Mouse (Mus musculus) stomach, embryonic 15.5 days (tissue): ENCODE data around the gene Pank4. TPM values are rescaled to one million over a fixed set of nuclear protein-coding genes. Genes with fewer than 3 reads are reported as not detected.

ENCODE experiments used
- ATAC-seq: fragments of 200-750 bp; cut with Nextera tagmentation; 2 replicates; pipeline ENCODE4 v1.8.0; 2017; ENCODE audit warnings: low read depth, moderate number of reproducible peaks, moderate TSS enrichment; ENCODE audit not compliant: insufficient read depth, low FRiP score
- H3K27ac ChIP-seq: fragments of 300-500 bp; sonication (generic); 2 replicates; pipeline ENCODE4 v1.5.1; 2015; ENCODE audit warnings: mild to moderate bottlenecking, inconsistent platforms
- H3K27me3 ChIP-seq: fragments of 300-500 bp; sonication (generic); replicated peaks from 2 replicates; pipeline ENCODE4 v1.6.1; 2015; ENCODE audit warnings: inconsistent platforms
- H3K36me3 ChIP-seq: fragments of 300-500 bp; sonication (generic); 2 replicates; pipeline ENCODE4 v1.6.1; 2015; ENCODE audit warnings: inconsistent platforms
- H3K4me1 ChIP-seq: fragments of 300-500 bp; sonication (generic); 2 replicates; pipeline ENCODE4 v1.6.1; 2015; ENCODE audit warnings: inconsistent platforms
- H3K4me2 ChIP-seq: fragments of 300-500 bp; sonication (generic); 2 replicates; pipeline ENCODE4 v1.6.1; 2015; ENCODE audit warnings: mild to moderate bottlenecking, inconsistent platforms
- H3K4me3 ChIP-seq: fragments of 300-500 bp; sonication (generic); replicated peaks from 2 replicates; pipeline ENCODE4 v1.5.1; 2015; ENCODE audit warnings: inconsistent platforms
- H3K9ac ChIP-seq: fragments of 300-500 bp; sonication (generic); 2 replicates; pipeline ENCODE4 v1.6.1; 2015; ENCODE audit warnings: inconsistent platforms
- H3K9me3 ChIP-seq: fragments of 300-500 bp; sonication (generic); 2 replicates; pipeline ENCODE4 v1.6.1; 2016; ENCODE audit warnings: inconsistent platforms
- WGBS: fragments of 180-500 bp; shearing (Covaris S2); methylation state at CpG from one replicate; pipeline ENCODE4 v1.1.7; 2015; 5-methylcytosine and 5-hydroxymethylcytosine counted together
- polyA plus RNA-seq: library from polyadenylated mRNA; unstranded; fragments of >200 nt; fragmentation: Nextera tagmentation; extraction: Ambion mirVana; gene quantifications from 2 replicates; pipeline ENCODE4 v1.2.1, GENCODE M21; 2015

Gene Pank4
- polyA plus RNA-seq, 1 experiment from 2014 or later, result 37.7 TPM

- peak; percentile 56; the same call in 1 of the 2 replicates for ATAC-seq
Observed at GRCm38 (mm10) chr4:155019336-155019847, 55.5 kb downstream of the Pank4 start.

GRCm38 (mm10) chr4:155020141-155020540 is 56.2 kb downstream of the Pank4 start:
- H3K4me2 ChIP-seq, result no peak overlapping the region

More at GRCm38 (mm10) chr4:155019336-155019847, 55.5 kb downstream of the Pank4 start:
- Histone ChIP-seq H3K27me3 (no peaks in the 10 kb centered on the region), H3K4me2 (peak overlapping the region; percentile 28), H3K4me1 (peaks cover 16% of the 10 kb centered on the region), H3K36me3 (no peaks in the 10 kb centered on the region), H3K9ac (no peak overlapping the region), H3K27ac (peak overlapping the region; percentile 26; the same call in 1 of the 2 replicates), H3K9me3 (no peaks in the 10 kb centered on the region), H3K4me3 (no peak overlapping the region)
- under 1% methylated on average over 10 of the region's 10 CpGs for WGBS

GRCm38 (mm10) chr4:155020813-155021212 is 56.9 kb downstream of the Pank4 start:
- peaks cover 16% of the 10 kb centered on the region for H3K4me1 ChIP-seq
- H3K4me3 ChIP-seq, result no peak overlapping the region
- H3K9me3 ChIP-seq, result no peaks in the 10 kb centered on the region
- H3K9ac ChIP-seq, result no peak overlapping the region
- ATAC-seq, result no peak
- H3K27me3 ChIP-seq, result no peaks in the 10 kb centered on the region
- 59% methylated on average over 9 of the region's 9 CpGs for WGBS
- H3K4me2 ChIP-seq, result no peak overlapping the region
- no peak overlapping the region for H3K27ac ChIP-seq
- H3K36me3 ChIP-seq, result no peaks in the 10 kb centered on the region

More at GRCm38 (mm10) chr4:155020141-155020540, 56.2 kb downstream of the Pank4 start:
- H3K9ac ChIP-seq, result no peak overlapping the region
- no peaks in the 10 kb centered on the region for H3K36me3 ChIP-seq
- H3K9me3 ChIP-seq, result no peaks in the 10 kb centered on the region
- no peak overlapping the region for H3K4me3 ChIP-seq
- H3K4me1 ChIP-seq, result peaks cover 16% of the 10 kb centered on the region
- peak overlapping the region; percentile 26; the same call in 1 of the 2 replicates for H3K27ac ChIP-seq
- ATAC-seq, result no peak
- WGBS, result 49% methylated on average over 1 of the region's 1 CpGs
- H3K27me3 ChIP-seq, result no peaks in the 10 kb centered on the region

GRCm38 (mm10) chr4:155022228-155022855 is 58.4 kb downstream of the Pank4 start:
- Histone ChIP-seq H3K27me3 (no peaks in the 10 kb centered on the region), H3K9ac (no peak overlapping the region), H3K27ac (no peak overlapping the region), H3K4me2 (no peak overlapping the region), H3K9me3 (no peaks in the 10 kb centered on the region), H3K4me1 (peaks cover 16% of the 10 kb centered on the region), H3K4me3 (no peak overlapping the region), H3K36me3 (no peaks in the 10 kb centered on the region)
- WGBS, result 67% methylated on average over 7 of the region's 7 CpGs
- ATAC-seq, result no peak

- Histone ChIP-seq H3K4me2 (no peak overlapping the region), H3K27ac (no peak overlapping the region), H3K9me3 (no peaks in the 10 kb centered on the region), H3K4me3 (no peak overlapping the region), H3K27me3 (no peaks in the 10 kb centered on the region), H3K9ac (no peak overlapping the region), H3K36me3 (no peaks in the 10 kb centered on the region), H3K4me1 (peaks cover 6% of the 10 kb centered on the region)
- 82% methylated on average over 11 of the region's 11 CpGs for WGBS
- ATAC-seq, result no peak
Observed at GRCm38 (mm10) chr4:155024170-155025010, 60.5 kb downstream of the Pank4 start.

Other genes with a start within 250 kb of the Pank4 start
- 0.08 and 0.17 TPM in 2 replicates for gene Ttc34, start 126.7 kb upstream of the Pank4 start, polyA plus RNA-seq
- gene Mmel1, start 94.5 kb upstream of the Pank4 start, polyA plus RNA-seq, result 0.21 and 0.23 TPM in 2 replicates
- gene Fam213b, start 65.0 kb upstream of the Pank4 start, polyA plus RNA-seq, result 29.1 and 30.6 TPM in 2 replicates
- gene Tnfrsf14, start 35.6 kb upstream of the Pank4 start, polyA plus RNA-seq, result 3.8 and 8.0 TPM in 2 replicates
- 2.5 and 2.6 TPM in 2 replicates for gene Hes5, start 3.2 kb upstream of the Pank4 start, polyA plus RNA-seq
- gene Plch2, start 92.7 kb downstream of the Pank4 start, polyA plus RNA-seq, result 24.1 and 24.7 TPM in 2 replicates
- 18.4 and 19.1 TPM in 2 replicates for gene Pex10, start 102.9 kb downstream of the Pank4 start, polyA plus RNA-seq
- gene Rer1, start 122.3 kb downstream of the Pank4 start, polyA plus RNA-seq, result 175 and 179 TPM in 2 replicates
- 5.1 and 5.3 TPM in 2 replicates for gene Morn1, start 122.5 kb downstream of the Pank4 start, polyA plus RNA-seq